Mouse (Mus musculus) left cerebral cortex, postnatal 10 days (tissue): ENCODE data around the gene Hcn1. TPM values are rescaled to one million over a fixed set of nuclear protein-coding genes. Genes with fewer than 3 reads are reported as not detected.
A peak's percentile ranks its signal among the peaks of the same experiment; 100 is the strongest.

Experiments
- DNase-seq, 2 experiments: peaks; one replicate each; pipeline ENCODE4 v3.0.0; 2021 to 2022; ENCODE audit warnings: low spot score in 2 of 2, mixed read lengths in 1 of 2; ENCODE audit errors: extremely low spot score in 1 of 2
- intact Hi-C: fragments of 180-260 bp; cut with DNase I; formaldehyde crosslinking; loops from one replicate; pipeline ENCODE4 v1.15.1; 2025
- total RNA-seq, 2 experiments: library from RNA; stranded (reverse); gene quantifications; 2 replicates each; pipeline ENCODE4 v1.2.3; 2021

Gene Hcn1
- total RNA-seq, 2 experiments from 2014 or later, result 27.0 to 27.5 TPM

DNA sequence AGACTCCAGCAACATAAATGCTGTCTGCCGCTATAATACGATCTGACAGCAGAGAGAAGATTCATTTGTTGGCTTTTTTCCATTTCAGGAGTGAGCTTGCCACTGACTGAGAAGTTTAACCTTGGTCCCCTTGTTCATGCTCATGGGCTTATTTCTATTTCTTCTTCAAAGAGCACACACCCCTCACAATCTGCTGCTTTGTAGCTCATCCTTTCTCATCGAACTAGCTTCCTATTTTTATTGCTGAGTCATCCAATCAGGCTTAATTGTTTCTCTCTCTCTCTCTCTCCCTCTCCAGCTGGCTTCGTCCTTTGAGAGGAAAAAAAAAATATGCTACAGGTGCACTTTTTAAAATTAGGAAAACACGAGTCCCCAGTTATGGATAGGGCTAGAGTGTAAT is 74.3 kb downstream of the Hcn1 start:
- intact Hi-C loops, result no loop called here
- no peak for DNase-seq

DNA sequence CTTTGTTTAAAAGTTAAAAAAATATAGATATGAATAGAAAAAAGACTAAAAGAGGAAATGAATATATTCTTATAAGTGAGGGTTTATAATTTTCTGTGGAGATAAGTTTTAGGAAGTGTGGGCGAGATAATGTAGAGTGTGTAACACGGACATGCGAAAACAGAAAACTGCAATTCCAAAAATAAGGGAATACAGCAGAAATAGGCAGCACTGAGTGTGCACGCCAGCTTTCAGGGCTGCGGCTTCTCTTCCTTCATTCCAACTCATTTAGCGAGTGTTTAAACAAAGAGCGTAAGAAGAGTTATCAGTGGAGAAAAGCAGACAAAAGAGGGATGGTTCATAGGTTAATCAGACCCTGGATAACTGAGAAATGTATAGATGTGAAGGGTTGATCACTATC is 85.5 kb downstream of the Hcn1 start:
- intact Hi-C loops, result no loop called here
- no peak for DNase-seq

DNA sequence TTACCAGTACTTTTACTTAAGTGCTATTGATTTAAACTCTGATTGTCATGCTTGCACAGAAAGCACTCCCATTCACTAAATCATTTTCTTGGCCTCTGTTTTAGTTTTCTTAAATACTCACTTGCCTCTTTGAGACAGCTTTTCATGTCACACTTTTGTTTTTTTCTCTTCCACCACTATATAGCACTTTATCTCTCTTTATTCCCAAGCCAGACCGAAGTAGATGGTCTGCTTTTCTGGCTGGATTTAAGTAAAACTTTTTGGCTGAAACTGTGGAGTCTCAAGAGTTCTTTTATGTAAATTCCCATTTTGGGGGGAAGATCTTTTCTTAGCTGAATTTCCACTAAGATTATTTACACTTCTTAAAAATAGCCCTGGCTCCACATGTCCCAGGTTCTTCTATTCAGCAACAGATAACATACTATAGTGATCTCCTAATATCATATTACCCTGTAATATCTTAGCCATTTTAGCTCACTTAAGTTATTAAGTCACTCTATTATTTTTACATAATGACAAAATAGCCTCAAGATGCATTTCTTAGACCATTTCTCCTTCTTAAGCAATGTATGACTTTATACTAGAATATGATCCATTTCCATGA is 92.7 kb downstream of the Hcn1 start:
- DNase-seq, result no peak
- intact Hi-C loops, result no loop called here

DNA sequence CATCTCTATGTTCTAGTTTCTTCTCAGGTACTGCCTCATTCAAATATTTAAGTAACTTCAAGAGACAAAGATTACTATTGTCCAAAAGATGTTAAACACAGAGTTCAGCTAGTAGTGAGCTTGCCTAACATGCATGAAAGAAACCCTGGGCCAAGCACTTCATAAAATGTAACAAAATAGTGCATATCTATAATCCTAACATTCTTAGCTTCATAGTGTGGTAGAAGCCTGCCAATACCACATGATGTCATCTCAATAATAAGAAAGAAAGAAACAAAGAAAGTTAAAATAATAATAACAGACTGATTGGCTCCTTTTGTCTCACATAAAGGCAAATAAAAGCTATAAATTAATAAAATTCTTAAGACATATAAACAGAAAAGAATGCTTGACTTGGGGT is 103.5 kb downstream of the Hcn1 start:
- intact Hi-C loops, result no loop called here
- DNase-seq, result no peak

DNA sequence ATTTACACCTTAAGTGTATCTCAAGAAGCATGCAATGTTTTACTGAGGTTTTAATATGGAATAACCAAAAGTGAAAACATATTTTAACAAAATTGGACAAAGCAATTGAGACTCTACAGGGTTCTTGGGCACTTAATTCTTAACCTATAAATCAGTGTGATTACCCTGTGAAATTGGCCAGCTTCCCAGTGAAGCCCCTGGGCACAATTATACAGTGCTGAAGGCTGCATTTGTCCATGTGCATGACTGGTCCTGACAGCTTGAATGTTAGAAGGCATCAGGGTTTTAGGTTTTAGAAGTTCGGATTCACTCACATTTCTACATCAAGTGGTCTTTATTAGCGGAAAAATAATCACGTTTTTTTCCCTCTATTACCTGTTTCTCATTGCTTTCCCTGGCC is 103.9 kb downstream of the Hcn1 start:
- DNase-seq, result no peak
- intact Hi-C loops, result no loop called here

DNA sequence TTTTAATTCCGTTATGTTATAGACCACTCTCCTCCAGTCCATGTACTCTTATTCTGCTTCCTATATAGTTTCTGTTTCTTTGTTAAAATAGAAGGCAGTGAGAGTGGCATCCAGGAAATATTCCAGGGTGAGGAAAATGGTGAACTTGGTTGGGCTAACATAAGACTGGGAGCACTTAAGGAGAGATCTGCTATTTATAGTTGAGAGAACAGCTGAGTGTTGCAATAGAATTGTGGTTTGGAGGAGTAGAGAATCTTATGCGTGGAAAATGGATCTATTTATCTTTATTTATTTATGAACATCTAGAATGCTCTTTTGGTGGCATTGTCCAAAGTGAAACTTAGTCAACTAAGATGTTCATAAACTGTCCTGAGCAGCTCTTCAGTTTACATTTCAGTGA is 104.4 kb downstream of the Hcn1 start:
- intact Hi-C loops, result no loop called here
- no peak for DNase-seq

DNA sequence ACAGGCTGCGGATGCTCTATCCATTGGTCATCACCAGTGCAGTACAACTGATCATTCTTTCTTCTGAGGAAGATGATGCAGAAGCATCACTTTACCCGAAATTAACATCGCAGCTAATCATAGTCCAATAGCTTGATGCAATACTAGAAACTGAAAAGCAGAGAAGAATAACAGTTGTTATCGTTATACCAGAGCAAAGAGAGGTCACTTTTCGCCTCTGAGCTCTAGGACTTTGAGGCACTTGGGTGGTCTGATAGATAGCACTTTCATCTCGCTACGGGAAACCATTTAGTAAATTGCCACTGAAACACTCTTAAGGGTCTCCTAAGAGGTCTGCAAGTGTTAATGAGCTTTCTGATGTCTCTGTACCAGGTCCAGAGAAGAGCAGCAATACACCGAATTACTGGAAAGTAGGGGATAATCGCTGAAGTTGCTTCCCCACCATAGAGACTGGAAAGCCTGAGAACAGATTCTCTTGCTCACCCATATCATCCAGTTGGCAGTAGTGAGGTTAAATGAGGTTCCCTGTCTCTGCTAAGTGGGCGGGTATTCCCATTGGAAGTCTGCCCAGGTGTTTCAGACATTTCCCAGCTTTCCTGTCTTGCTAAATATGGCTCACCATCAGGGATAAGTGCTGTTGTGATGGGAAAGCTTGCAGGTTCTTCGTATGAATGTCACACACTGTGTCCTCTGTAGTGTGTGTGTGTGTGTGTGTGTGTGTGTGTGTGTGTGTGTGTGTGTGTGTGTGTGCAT is 105.0 kb downstream of the Hcn1 start:
- peak; percentile 21 to 47 for DNase-seq
- intact Hi-C loops, result no loop called here

DNA sequence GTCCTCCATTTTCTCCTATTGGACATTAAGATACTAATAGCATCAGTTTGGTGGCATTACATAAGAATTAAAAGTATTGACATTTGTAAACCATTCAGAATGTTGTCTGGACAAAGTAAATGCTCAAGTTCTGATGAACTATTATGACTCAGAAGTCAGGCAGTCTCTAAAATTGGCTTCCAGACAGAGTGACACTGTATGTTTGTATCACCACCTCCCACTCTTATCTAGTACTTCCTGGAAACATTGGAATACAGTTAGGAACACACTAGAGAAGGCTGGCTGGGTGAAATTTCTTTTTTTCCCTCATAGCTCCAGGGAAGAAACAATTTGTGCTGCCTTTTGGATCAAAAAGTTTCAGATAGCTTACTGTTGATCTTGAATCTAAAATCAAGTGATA is 108.7 kb downstream of the Hcn1 start:
- no peak for DNase-seq
- intact Hi-C loops, result no loop called here

DNA sequence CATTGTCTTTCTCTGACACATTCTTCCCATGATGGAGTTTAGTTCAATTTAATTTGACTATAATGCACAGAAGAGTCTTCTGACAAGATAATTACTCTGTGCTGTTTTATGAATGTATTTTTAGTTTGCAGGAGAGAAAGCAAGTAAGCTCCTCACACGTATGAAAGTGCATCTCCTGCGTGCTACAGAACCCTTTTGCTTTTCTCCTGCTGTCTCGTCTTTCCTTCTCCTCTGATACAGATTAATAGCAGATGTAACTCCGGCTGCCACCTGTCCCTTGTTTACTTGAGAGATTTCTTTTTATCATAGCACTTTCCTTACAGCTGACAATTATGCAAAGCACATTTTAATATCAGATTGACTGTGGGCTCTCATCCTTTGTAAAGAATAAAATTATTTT is 120.0 kb downstream of the Hcn1 start:
- no peak for DNase-seq
- intact Hi-C loops, result no loop called here

DNA sequence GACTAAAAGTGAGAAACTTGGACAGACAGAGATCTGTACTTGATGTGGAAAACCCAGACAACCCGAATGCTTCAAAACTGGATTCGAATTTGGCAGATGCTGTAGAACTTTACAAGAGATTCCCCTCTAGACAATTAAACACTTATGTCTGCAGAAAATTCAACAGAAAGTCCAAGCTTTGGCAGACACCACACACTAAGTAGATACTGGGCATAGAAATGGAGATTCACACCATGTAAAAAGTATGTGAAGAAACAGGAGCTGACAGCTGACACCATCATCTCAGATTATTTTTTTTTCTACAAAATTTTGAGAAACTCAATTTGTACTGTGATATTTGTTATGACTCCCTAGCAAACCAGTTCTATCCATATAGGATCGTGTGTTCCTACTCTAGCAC is 122.0 kb downstream of the Hcn1 start:
- intact Hi-C loops, result no loop called here

DNA sequence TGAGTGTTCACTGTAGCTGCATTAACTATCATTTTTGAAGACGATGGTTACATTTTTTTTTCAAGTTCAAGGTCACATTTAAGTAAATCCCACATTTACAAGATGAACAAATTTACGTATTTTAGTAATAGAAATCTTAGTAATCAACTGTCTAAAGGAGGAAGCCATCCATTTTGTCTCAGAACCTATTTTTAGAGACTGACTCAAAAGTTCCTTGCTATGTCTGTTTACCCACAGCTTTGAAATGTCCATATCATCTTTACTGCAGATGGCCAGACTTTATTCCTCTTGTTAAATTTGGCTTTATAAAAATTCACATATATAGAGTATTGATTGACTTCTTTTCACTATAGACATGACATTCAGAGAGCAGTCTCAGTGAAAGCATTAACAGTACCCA is 126.3 kb downstream of the Hcn1 start:
- intact Hi-C loops, result no loop called here
- DNase-seq, result no peak

More for the DNA sequence above, 122.0 kb downstream of the Hcn1 start:
- no peak for DNase-seq

DNA sequence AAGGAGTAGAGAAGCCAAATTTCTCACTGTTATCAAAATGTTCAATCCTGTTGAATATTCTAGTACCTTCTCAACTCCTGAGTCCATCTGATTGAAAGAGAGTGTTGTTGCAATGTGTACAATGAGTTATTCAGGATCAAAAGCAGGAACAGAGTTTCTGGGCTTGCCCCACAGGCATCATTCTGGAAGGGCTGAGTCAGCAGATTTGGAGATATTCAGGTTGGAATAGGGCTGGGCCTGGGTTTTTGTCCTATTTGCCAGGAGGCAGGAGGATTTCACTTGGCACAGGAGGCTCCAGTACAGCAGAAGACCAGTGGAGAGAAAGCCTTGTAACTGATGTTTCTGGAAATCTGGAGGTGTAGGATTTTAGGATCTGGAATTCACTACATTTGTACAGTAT is 130.6 kb downstream of the Hcn1 start:
- intact Hi-C loops, result no loop called here
- DNase-seq, result no peak

DNA sequence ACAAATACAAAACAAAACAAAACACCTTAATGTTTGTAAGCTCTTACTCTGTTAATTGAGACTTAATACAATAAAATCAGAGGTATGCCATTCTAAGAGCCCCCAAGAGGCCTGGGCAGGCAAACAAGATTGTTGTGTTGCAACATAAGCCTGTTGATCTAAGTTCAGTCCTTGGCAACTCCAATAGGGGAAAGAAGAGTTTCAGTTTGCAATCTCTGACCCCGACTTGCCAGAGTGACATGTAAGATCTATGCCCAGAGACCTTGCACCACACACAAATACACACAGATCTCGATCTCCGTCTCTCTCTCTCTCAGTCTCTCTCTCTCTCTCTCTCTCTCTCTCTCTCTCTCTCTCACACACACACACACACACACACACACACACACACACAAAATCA is 142.3 kb downstream of the Hcn1 start:
- DNase-seq, result no peak
- intact Hi-C loops, result no loop called here

DNA sequence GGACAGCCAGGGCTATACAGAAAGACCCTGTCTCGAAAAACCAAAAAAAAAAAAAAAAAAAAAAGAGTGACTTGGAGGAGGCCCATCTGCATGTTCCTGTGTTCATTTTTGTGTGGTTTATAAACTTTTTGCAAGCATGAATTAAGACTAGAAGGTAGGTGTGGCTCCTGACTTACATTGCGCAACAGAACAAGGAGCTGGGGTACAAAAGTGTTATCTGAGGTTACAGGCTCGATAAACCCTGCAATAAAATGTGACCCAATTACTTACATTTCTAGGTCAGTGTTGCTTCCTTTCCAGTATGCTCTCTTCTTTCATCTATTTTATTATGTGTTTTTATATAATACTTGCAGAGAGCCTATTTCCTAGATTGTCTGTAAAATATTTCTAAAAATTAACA is 143.1 kb downstream of the Hcn1 start:
- no peak for DNase-seq
- intact Hi-C loops, result no loop called here

DNA sequence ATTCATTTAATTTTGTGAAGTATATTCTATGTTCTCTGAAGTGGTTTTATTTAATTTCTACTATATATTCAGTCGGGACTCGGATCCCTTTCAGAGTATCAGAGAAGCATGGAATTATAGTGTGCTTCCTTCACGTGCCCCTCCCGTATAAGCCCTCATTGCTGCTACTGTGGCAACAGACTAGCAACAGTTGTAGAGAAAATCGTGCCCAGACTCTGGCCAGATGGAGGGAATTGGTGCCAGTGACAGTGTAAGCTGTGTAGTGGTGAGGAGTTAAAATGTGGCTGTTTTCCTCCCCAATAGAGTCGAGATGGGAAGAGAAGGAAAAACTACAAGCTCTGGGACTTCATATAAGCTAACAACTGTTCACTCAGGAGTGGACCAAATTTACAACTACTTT is 163.4 kb downstream of the Hcn1 start:
- DNase-seq, result peak; percentile 21 to 62
- intact Hi-C loops, result no loop called here

DNA sequence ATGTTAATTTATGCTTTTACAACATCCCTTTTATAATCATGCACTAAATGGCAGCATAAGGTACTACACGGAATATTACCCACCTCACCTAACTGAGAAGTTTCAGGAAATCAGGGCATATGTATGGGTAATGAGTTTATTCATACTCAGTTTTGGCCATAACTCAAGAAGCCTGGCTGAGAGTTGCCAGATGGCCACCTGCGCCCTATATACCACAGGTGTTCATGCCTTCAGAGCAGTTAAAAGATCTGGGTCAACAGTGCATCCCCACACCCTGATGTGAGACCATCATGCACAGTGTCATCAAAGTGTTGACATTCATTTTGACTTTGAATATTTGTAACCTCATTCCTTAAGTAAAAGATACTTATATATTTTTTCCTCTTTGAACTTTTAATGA is 183.3 kb downstream of the Hcn1 start:
- no peak for DNase-seq
- intact Hi-C loops, result no loop called here

DNA sequence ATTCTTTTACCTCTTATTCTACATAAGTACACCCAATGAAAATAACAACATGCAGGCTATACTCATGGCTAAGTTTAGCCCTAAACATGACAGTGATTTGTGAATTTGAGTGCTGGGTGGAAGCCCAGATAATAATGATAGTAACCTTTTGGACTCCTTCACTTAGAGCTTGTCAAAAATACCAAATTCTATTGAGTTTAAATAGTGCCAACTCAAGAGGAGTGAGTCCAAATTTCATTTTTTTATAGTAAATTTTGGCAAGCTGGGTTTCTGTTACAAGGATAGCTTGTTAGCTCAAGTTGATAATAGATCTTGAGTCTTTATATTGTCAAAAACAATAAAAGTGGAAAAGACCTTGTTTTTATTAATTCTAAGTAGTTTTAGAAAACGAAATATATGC is 190.7 kb downstream of the Hcn1 start:
- intact Hi-C loops, result no loop called here
- DNase-seq, result no peak

DNA sequence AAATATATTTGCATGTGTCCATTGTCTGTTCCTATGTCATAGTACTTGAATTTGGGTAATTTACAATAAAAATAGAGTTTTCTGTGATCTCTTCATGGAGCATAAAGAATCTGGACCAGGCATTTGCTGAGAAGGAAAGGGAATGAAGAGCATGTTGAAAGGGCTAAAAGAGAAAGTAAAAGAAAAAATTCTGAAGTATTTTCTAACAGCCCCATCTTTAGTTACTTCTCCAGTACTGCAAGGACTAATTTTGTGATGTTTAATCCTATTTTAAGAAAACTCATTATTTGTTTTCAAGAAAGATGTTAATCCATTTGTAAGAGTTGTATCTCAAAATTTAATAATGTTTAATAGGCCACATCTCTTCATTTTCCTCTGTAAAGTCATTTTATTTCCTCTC is 198.9 kb downstream of the Hcn1 start:
- no peak for DNase-seq
- intact Hi-C loops, result no loop called here

DNA sequence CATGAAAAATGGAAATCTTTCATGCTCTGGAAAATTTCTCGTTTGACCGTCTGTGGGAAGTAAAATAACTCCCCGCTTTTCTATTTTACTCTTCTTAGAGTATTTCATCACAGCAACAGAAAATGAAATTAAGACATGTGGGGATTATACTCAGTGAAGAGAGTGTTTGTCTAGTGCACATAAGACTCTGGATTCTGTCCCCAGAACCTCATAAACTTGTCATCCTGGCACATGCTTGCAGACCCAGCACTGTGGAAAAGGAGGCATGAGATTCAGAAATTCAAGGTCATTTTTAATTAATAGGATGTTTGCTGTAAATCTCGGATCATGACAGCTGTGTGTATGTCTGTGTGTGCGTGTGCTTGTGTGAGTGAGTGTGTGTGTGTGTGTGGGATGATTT is 225.5 kb downstream of the Hcn1 start:
- DNase-seq, result no peak
- intact Hi-C loops, result no loop called here

DNA sequence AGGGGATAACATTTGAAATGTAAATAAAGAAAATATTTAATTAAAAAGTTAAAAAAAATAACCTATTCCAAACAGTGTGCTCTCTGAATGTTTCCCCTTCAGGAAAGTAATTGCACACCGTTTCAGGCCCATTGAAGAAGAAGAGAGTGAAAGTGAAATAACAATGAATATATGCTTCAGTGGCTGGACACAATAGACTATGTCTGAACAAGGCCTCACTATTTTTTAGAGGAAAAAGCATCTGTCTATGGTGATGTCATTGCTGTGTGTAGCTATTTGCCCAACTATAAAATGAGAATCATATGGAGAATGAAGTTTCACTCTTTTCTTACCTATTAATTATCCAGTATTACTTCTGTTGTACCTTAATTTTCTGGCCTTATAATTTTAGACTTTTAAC is 234.5 kb downstream of the Hcn1 start:
- DNase-seq, result no peak
- intact Hi-C loops, result no loop called here

DNA sequence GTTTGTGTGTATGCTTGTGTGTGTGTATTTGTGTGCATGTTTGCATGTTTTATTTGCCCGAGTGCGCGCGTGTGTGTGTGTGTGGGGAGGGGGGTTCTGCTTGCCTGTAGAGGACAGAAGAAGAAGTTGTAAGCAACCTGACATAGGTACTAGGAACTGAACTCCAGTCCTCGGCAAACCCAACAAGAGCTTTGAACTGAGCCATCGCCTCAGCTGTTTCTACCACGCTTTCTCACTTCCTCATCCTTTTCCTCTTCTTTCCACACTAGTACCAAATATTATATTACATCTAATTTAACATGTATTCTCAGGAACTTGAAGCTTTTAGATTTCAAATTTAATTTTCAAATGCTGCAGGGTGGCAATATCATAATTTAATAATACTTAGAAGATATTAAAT is 236.1 kb downstream of the Hcn1 start:
- intact Hi-C loops, result no loop called here

More for the DNA sequence above, 236.1 kb downstream of the Hcn1 start:
- DNase-seq, result no peak
